Mouse (Mus musculus): ENCODE data around the gene Rcn3. TPM values are rescaled to one million over a fixed set of nuclear protein-coding genes. Genes with fewer than 3 reads are reported as not detected.
A peak's percentile ranks its signal among the peaks of the same experiment; 100 is the strongest.

Gene Rcn3
- polyA plus RNA-seq, 1 experiment, result 13.1 TPM

DNA sequence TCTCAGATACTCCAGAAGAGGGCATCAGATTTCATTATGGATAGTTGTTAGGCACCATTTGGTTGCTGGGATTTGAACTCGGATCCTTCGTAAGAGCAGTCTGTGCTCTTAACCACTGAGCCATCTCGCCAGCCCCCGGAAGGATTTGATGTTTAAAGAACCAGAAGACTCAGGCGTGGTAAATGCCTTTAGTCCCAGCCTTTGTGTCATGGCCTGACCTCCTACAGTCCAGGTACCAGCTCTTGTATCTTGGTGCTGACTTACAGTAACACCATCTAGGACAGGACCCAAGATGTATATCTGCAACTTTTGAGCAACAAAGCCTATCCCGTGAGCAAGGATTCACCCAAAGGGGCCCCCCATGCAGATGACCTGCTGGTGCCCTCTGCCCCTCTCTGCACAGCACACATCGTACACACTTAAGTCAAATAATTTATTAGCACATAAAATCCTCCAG, 33.2 kb upstream of the Rcn3 start:
- Histone ChIP-seq H3K27ac (ENCODE audit: insufficient read depth, low read length) (no peak overlapping the region), H3K4me1 (ENCODE audit: control insufficient read depth, insufficient read depth, low read length) (0 out of 2 replicates have a peak, but pooled peaks cover 2% of the 10 kb centered on the region), H3K4me3 (ENCODE audit: insufficient read depth, low read length) (no peak overlapping the region; the same call in 1 of the 2 replicates)
- TF ChIP-seq CTCF (IDR thresholded peaks at IDR 0.05; ENCODE audit: extremely low read depth, insufficient read depth, low read length) (no peak), POLR2A (IDR thresholded peaks at IDR 0.05; ENCODE audit: extremely low read depth, insufficient read depth, low read length) (no peak)

DNA sequence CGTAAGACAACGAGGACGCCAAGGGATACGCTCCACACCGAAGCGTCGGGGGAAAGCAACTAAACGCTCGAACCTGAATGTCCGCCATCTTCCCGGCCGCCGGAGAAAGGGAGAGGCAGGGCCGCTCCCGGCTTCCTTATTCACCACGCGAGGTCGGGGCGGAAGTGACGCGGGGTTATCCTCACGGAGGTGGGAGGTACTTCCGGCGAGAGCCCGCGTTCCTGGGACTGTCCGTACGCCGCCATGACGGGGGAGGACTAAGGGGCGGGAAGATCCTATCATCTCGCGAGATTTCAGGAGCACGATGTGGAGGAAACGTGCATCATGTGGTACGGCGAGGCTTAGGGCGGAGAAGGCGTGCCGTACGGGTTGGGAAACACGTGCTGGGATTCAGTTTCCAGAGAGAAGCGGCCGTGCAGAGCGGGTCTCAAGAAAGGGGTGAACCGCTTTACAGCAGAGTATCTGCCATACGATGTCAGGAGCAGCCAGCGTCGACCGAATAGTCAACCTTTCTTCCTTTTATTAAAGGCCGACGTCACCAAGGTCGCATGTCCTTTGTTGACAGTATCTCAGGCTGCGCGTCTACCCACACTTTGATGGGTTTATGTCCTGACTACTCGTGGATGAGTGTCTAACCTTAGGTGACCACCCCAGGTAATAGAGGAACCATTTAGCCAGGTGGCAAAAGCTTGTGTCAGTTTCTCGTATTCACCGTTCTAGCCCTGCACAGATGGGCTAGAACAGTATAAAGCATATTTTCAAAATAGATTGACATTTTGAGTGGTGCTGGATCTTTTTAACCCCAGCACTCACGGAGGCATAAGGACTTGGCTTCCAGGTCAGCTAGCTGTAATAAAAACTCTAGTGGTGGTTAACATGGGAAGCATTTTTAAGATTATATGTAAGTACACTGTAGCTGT, 32.5 kb upstream of the Rcn3 start, which contains the start of gene Rps11:
Rps11 (minus strand) TSS at position 216 of the 920 bp plus-strand sequence.
- Histone ChIP-seq H3K27ac (ENCODE audit: insufficient read depth, low read length) (peak within 1 kb of the TSS; percentile 17), H3K4me3 (ENCODE audit: insufficient read depth, low read length) (peak within 1 kb of the TSS; percentile 69), H3K4me1 (ENCODE audit: control insufficient read depth, insufficient read depth, low read length) (0 out of 2 replicates have a peak, but pooled peaks cover 2% of the 10 kb centered on the region)
- TF ChIP-seq POLR2A (IDR thresholded peaks at IDR 0.05; ENCODE audit: extremely low read depth, insufficient read depth, low read length) (peak; percentile 74), CTCF (IDR thresholded peaks at IDR 0.05; ENCODE audit: extremely low read depth, insufficient read depth, low read length) (no peak)

DNA sequence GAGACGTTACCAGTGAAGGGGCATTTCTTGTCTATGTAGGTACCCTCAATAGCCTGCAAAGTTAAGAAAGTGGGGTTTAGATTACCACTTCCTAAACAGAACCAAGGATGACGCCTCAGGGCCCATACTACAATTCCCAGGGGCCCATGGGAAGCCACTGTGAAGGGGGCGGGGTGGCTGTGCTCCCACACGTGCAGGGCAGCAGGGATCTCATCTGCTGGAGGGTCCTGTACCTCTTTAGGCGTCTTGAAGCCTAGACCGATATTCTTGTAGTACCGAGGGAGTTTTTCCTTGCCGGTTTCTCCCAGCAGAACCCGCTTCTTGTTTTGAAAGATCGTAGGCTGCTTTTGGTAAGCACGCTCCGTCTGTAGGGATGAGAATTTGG, 31.2 kb upstream of the Rcn3 start:
- H3K4me3 ChIP-seq (ENCODE audit: insufficient read depth, low read length), result peak overlapping the region; percentile 69
- no peak for TF ChIP-seq CTCF (IDR thresholded peaks at IDR 0.05; ENCODE audit: extremely low read depth, insufficient read depth, low read length)
- TF ChIP-seq POLR2A (IDR thresholded peaks at IDR 0.05; ENCODE audit: extremely low read depth, insufficient read depth, low read length), result no peak
- H3K27ac ChIP-seq (ENCODE audit: insufficient read depth, low read length), result no peak overlapping the region
- H3K4me1 ChIP-seq (ENCODE audit: control insufficient read depth, insufficient read depth, low read length), result 0 out of 2 replicates have a peak, but pooled peaks cover 2% of the 10 kb centered on the region

DNA sequence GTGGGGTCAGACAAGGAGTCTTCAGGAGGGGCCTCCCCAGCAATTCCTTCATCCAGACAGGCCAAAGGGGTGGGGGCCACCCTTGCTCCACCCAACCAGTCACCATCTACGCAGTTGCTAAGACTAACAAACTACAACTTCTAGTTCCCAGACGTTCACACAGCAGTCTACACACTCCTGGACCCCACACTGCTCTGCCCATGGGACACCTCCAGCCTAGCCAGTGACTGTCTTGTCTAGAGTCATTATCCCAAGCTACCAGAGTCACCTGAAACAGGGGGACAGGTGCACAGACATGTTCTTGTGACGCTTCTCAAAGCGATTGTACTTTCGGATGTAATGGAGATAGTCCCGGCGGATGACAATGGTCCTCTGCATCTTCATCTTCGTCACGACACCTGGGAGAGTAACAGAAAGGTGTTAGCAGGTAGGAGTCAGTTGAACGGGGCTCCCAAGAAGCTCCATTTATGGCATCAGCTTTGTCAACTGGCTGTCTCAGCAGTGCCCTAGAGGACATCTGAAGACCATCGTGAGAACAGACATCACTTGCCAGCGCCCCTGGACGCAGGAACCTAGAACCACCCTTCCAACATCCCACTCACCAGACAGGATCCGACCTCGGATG, 30.7 kb upstream of the Rcn3 start:
- H3K4me3 ChIP-seq (ENCODE audit: insufficient read depth, low read length), result peak overlapping the region; percentile 69; the same call in 1 of the 2 replicates
- H3K4me1 ChIP-seq (ENCODE audit: control insufficient read depth, insufficient read depth, low read length), result 0 out of 2 replicates have a peak, but pooled peaks cover 2% of the 10 kb centered on the region
- 0 out of 2 replicates have a peak overlapping the region, but pooled peaks have one; percentile 10 for H3K27ac ChIP-seq (ENCODE audit: insufficient read depth, low read length)
- no peak for TF ChIP-seq POLR2A (IDR thresholded peaks at IDR 0.05; ENCODE audit: extremely low read depth, insufficient read depth, low read length)
- no peak for TF ChIP-seq CTCF (IDR thresholded peaks at IDR 0.05; ENCODE audit: extremely low read depth, insufficient read depth, low read length)

DNA sequence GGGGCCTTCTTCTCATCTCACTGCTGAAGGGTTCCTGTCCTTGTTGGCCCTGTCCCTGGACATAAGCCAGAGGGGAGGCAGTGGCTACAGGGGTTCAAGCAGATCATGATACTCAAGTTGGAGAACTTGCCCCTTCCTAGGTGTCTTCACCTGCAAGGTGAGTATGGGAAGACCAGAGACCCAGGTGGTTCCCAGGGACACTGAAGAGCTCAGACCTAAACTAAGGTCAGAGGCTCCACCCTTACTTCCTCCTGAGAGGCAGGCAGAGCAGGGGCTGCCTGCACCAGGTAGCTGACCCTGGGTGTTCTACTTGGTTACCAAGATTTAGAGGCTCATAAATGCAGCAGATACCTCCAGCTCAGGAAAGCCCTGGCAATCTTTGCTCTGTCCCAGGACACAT, 29.9 kb upstream of the Rcn3 start:
- Histone ChIP-seq H3K4me1 (ENCODE audit: control insufficient read depth, insufficient read depth, low read length) (0 out of 2 replicates have a peak, but pooled peaks cover 2% of the 10 kb centered on the region), H3K27ac (ENCODE audit: insufficient read depth, low read length) (peak overlapping the region; percentile 77), H3K4me3 (ENCODE audit: insufficient read depth, low read length) (peak overlapping the region; percentile 13; the same call in 1 of the 2 replicates)
- TF ChIP-seq CTCF (IDR thresholded peaks at IDR 0.05; ENCODE audit: extremely low read depth, insufficient read depth, low read length) (no peak), POLR2A (IDR thresholded peaks at IDR 0.05; ENCODE audit: extremely low read depth, insufficient read depth, low read length) (no peak)

DNA sequence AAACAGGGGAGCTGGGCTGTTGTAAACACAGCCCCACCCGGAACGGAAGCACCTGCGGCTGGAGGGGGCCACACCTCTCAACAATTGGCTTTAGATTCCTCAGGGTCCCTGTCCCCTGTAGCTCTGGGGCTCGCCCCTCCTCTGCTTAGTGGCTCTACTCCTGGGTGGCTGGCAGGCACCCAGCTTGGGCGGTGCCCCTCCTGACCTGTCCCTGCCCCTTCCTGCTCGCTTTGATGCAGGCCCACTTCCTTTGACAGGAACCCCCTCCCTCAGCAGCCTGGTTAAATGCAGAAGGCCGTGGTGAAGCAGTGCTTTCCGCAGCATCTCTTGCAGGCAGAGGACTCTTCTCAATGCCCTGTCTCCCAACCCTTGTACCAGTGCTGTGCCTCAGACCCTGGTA, 29.4 kb upstream of the Rcn3 start:
- TF ChIP-seq POLR2A (IDR thresholded peaks at IDR 0.05; ENCODE audit: extremely low read depth, insufficient read depth, low read length) (0 out of 2 replicates have a peak, but pooled peaks have one; percentile 35), CTCF (IDR thresholded peaks at IDR 0.05; ENCODE audit: extremely low read depth, insufficient read depth, low read length) (no peak)
- Histone ChIP-seq H3K4me1 (ENCODE audit: control insufficient read depth, insufficient read depth, low read length) (0 out of 2 replicates have a peak, but pooled peaks cover 2% of the 10 kb centered on the region), H3K4me3 (ENCODE audit: insufficient read depth, low read length) (peak overlapping the region; percentile 13; the same call in 1 of the 2 replicates), H3K27ac (ENCODE audit: insufficient read depth, low read length) (0 out of 2 replicates have a peak overlapping the region, but pooled peaks have one; percentile 77)

DNA sequence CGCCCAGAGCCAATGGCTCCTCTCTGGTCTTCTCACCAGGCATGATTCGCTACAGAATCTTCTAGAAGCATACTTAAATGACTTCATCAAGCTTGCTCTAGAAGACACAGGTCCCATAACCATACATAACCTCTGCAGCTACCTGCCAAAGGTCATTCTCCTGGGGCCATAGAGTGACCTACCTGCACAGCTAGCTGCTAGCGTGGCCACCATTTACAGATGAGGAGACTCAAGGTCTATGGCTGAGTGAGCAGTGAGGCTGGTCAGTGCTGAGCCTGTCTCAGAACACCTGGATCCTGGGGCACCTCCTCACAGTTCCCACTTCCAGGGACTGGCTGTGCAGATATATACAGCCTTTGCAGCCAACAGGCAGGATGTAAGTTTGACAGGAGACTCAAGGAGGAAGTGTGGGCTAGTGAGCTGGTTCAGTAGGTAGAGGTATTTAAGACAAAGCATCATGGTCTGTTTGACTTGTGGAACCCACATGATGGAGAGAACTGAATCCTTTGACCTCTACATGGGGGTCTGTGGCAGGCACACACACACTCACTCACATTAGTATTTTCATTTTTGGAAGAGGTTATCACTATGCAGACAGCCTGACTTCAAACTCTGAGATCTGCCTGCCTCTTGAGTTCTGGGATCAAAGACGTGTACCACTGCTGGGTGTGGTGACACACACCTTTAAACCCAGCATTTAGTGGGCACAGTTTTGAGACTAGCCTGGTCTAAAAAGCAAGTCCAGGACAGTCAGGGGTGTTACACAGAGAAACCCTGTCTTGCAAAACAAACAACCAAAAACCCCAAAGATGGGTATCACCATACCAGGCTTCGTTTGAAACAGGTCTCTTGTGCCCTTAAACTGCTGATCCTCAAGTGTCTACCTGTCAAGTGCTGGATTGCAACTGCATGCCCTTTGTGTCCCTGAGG, 28.0 kb upstream of the Rcn3 start:
- no peak for TF ChIP-seq CTCF (IDR thresholded peaks at IDR 0.05; ENCODE audit: extremely low read depth, insufficient read depth, low read length)
- no peak for TF ChIP-seq POLR2A (IDR thresholded peaks at IDR 0.05; ENCODE audit: extremely low read depth, insufficient read depth, low read length)
- H3K27ac ChIP-seq (ENCODE audit: insufficient read depth, low read length), result 0 out of 2 replicates have a peak overlapping the region, but pooled peaks have one; percentile 32
- H3K4me3 ChIP-seq (ENCODE audit: insufficient read depth, low read length), result no peak overlapping the region
- 0 out of 2 replicates have a peak, but pooled peaks cover 2% of the 10 kb centered on the region for H3K4me1 ChIP-seq (ENCODE audit: control insufficient read depth, insufficient read depth, low read length)

DNA sequence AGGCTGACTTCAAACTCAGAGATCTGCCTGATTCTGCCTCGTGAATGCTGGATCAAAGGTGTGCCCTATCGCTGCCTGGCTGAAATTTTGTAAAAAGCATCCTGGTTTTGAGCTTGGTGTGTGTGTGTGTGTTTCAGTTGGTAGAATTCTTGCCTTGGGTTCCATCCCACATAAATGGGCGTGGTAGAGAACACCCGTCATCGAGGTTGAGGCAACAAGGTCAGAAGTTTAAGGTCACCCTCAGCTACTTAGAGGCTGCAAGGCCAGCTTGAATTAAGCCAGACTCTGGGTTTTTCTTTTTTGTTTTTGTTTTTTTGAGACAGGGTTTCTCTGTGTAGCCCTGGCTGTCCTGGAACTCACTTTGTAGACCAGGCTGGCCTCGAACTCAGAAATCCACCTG, 26.3 kb upstream of the Rcn3 start:
- H3K27ac ChIP-seq (ENCODE audit: insufficient read depth, low read length), result no peak overlapping the region
- TF ChIP-seq CTCF (IDR thresholded peaks at IDR 0.05; ENCODE audit: extremely low read depth, insufficient read depth, low read length), result no peak
- H3K4me3 ChIP-seq (ENCODE audit: insufficient read depth, low read length), result no peak overlapping the region
- 0 out of 2 replicates have a peak, but pooled peaks cover 2% of the 10 kb centered on the region for H3K4me1 ChIP-seq (ENCODE audit: control insufficient read depth, insufficient read depth, low read length)

Data from cortical plate, adult 2 months (tissue).